Mouse (Mus musculus): ENCODE measurements around the gene Lrrfip2.

Gene Lrrfip2

GRCm38 (mm10) chr9:111228446-111228845 lies 111.1 kb downstream of the Lrrfip2 start:
- DNase-seq = no peak

DNA sequence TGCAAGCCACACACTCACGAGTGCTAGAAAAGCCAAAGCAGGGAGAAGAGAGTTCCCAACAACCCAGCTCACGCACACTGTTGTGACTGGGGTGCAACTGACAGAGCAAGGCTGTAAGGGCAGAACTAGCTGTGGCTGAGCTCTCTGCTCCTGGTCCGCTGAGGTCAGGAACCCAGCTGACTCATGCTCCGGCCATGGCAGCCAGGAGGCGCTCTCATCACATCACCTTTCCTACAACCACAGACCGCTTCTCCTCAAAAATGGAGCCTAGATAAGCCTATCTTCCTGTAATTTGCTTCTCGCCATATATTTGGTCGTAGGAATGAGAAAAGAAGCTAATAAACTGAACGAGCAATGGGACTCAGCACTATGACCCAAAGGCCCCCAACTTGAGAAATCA lies 117.3 kb downstream of the Lrrfip2 start:
- no peak for DNase-seq

DNA sequence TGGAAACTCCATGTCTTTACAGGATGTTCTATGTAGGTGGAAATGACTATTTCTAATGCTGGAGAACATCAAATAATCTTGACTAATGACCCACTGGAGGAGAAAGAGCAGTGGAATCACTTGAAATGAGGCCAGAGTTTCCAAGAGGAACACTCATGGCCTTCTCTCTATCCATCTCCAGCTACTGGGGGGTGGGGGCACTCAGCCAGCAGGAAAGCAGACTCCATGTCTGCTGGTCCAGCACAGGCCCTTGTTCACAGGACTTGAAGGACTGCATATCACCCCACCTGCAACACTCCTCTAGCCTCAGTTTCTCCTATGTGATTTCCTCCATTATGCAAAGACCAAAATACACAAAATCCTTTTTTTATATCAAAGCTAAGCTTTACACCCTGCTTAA lies 120.3 kb downstream of the Lrrfip2 start:
- DNase-seq = no peak

- no peak for DNase-seq
Measured at GRCm38 (mm10) chr9:111239821-111240220, 122.4 kb downstream of the Lrrfip2 start.

DNA sequence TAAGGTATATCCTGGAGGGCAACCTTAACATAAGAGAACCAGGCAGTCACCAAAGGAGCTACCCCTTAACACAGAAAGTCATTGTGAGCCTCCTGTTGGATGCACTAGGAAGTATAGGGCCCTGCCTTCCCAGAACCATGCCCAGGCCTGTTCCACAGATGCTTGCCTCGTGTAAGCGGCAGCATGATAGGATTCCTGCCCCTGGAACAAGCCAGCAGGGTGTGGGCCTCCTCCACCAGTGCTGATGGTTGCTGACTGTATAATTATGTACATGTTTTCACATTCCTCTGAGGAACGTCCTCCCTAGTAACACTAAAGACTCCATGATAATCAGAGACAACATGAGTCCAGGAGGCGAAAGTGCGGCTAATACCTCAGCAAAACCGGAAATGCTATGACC lies 126.0 kb downstream of the Lrrfip2 start:
- DNase-seq = no peak

- DNase-seq = no peak
Measured at GRCm38 (mm10) chr9:111245546-111245945, 128.2 kb downstream of the Lrrfip2 start.

- no peak for DNase-seq
Measured at GRCm38 (mm10) chr9:111247682-111248246, 130.4 kb downstream of the Lrrfip2 start.

DNA sequence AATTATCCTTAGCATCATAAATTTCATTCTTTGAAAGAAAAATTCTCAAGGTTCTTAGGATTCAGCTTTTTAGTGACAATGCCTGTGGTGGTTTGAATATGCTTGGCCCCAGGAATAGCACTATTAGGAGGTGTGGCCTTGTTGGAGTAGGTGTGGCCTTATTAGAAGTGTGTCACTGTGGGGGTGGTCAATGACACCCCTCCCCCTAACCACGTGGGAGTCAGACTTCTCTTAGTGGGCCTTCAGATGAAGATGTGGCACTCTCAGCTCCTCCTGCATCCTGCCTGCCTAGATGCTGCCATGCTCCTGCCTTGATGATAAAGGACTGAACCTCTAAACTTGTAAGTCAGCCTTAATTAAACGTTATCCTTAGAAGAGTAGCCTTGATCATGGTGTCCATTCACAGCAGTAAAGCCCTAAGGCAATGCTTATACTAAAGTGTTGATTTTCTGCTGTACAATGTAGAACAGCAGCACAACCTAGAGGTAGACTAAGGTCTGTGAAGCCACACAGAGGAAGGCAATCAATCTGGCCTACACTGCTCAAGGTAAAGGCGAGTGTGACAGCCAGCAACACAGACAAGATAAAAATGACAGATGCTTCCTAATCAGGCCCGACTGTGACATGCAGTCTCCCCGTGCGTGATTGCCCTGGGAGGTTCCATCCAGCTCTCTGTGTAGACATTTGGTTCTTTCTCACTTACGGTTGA lies 134.9 kb downstream of the Lrrfip2 start:
- no peak for DNase-seq

DNA sequence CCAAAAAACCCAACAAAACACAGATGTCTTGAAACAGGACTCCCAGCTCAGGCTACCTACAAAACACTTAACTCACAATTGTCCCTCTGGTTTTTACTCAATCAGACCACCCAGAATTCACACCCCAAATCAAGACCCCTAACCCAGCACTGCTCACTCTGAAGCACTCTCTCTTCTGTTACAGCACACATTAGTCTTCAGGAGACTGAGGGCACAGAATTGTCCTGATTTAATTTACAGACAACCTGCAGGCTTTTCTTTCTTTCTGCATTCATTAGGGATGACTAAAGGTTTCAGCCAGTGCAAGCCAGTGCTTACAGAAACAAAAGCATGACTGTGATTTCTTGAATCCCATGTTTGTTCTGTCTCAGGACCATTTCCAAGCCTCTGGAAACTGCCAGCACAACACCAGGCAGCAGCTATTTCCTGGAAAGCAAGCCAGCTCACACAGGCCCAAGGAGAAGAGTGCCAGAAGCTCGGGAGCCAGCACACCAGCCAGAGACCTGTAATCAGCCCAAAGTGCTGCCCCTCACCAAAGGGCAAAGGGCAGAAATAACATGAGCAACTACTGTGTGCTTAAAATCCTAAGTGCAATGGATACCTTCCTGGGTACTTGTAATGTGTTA lies 143.1 kb downstream of the Lrrfip2 start:
- no peak for DNase-seq

DNA sequence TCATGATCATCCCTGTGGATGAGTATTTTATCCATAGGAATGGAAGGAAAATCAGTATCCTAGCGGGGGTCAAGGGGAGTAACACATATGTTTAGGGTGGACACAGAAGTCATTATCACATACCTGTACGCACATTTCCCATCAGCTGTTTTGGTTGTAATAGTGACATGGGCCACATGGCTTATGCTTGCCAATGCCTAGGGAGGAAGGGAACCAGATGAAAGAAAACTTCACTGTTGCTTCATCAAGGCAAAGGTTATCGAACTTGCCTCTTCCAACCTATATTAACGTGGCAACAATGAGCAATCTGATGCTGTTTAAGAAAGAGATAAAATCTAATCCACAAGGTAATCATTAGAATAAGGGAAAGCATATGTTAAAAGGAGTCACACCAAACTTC lies 144.0 kb downstream of the Lrrfip2 start:
- no peak for DNase-seq

GRCm38 (mm10) chr9:111267998-111268397 lies 150.6 kb downstream of the Lrrfip2 start:
- no peak for DNase-seq

DNA sequence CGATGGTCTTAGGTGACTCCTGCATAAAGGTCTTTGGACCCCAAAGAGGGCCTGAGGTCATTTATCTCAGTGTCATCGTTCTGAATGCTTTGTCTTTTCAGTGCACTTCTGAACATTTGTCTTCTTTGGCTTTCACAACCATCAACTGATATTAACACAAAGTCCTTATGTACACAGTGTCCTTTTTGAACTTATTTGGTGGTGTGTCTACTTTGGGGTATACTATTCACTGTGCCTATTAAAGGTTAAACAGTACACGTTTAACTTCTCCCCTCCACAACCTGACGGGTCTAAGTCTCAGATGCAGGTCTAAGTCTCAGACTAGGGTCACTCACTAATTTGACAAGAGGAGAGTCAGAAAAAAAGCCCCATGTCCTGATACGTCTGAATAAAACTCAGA lies 153.2 kb downstream of the Lrrfip2 start:
- no peak for DNase-seq

- no peak for DNase-seq
Measured at GRCm38 (mm10) chr9:111271056-111271433, 153.7 kb downstream of the Lrrfip2 start.

GRCm38 (mm10) chr9:111271434-111272160 lies 154.2 kb downstream of the Lrrfip2 start, which contains the start of the genes Mlh1 and Epm2aip1:
Gene Mlh1, minus strand, starts transcription at chr9:111271791.
Gene Epm2aip1, plus strand, starts transcription at chr9:111271929.
- DNase-seq = peak; percentile 99

DNA sequence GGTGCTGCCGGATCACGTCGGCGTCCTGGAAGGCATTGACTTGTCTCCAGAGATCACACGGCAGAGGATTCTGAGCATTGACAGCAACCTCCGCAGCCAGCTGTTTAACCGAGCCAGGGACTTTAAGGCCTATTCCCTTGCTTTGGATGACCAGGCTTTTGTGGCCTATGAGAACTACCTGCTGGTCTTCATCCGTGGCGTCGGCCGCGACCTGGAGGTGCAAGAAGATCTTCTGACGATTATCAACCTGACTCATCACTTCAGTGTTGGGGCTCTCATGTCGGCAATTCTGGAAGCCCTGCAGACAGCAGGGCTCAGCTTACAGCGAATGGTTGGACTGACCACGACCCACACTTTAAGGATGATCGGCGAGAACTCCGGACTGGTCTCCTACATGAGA lies 155.0 kb downstream of the Lrrfip2 start:
- DNase-seq = peak in 1 of 2 experiments; percentile 14

- no peak for DNase-seq
Measured at GRCm38 (mm10) chr9:111272996-111273785, 155.8 kb downstream of the Lrrfip2 start.

DNA sequence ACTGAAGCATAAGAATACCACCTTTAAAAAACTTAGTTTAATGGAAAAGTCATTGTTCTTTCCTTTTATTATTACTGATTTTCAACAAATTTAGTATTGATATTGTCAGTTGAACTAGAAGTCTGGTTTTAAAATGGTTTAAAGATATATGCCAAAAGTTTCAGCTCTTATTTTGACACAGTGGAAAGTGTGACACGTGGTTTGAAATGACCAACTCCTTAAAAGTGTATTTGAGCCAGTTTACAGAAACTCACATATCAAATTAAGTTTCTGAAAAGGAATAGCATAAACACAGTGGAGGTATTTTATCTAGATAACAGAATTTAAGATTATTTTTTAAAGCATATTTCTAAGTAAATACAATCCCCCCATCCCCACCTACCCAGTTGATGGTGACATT lies 156.6 kb downstream of the Lrrfip2 start:
- no peak for DNase-seq

- DNase-seq = peak in 1 of 2 experiments; percentile 8
Measured at GRCm38 (mm10) chr9:111275156-111275555, 157.8 kb downstream of the Lrrfip2 start.

All from kidney, adult 8-10 months (tissue).